Mouse (Mus musculus): ENCODE results near the gene Tstd1. TPM values are rescaled to one million over a fixed set of nuclear protein-coding genes. Genes with fewer than 3 reads are reported as not detected.

The Tstd1 gene
- 3.3 and 4.3 TPM in 2 replicates for polyA plus RNA-seq (2014; fragmentation: Nextera tagmentation; extraction: Ambion mirVana)

- H3K4me2 ChIP-seq (replicated peaks; ENCODE audit: low read depth, low read length): no peak within 1 kb of the TSS
- WGBS: 92% methylated on average over 5 of the region's 5 CpGs
These were observed at the start of gene Tstd1 for GRCm38 (mm10) chr1:171418660-171419059. Tstd1 (plus strand) TSS chr1:171418872.

GRCm38 (mm10) chr1:171369845-171370556, 48.7 kb upstream of the Tstd1 start, which contains the start of gene Nectin4:
Nectin4 (plus strand) TSS chr1:171370099.
- Histone ChIP-seq H3K27ac (ENCODE audit: low read depth, low read length) (no peak within 1 kb of the TSS), H3K4me3 (ENCODE audit: low read depth, low read length) (no peak within 1 kb of the TSS), H3K4me2 (replicated peaks; ENCODE audit: low read depth, low read length) (no peak within 1 kb of the TSS), H3K9me3 (ENCODE audit: control insufficient read depth, low read length) (no peaks in the 10 kb centered on the region), H3K27me3 (ENCODE audit: control insufficient read depth, insufficient read depth, low read length) (no peaks in the 10 kb centered on the region), H3K4me1 (replicated peaks; ENCODE audit: control insufficient read depth, insufficient read depth, low read length) (no peaks in the 10 kb centered on the region), H3K36me3 (ENCODE audit: control insufficient read depth, insufficient read depth, low read length) (no peaks in the 10 kb centered on the region), H3K9ac (ENCODE audit: low read depth, low read length) (no peak within 1 kb of the TSS)
- WGBS: 38% methylated on average over 20 of the region's 20 CpGs
- ATAC-seq (ENCODE audit: low FRiP score) (no peak), DNase-seq (ENCODE audit: low spot score) (no peak)

More at GRCm38 (mm10) chr1:171418660-171419059, at the start of gene Tstd1:
- DNase-seq (ENCODE audit: low spot score): no peak
- Histone ChIP-seq H3K9ac (ENCODE audit: low read depth, low read length) (no peak within 1 kb of the TSS), H3K36me3 (ENCODE audit: control insufficient read depth, insufficient read depth, low read length) (peaks cover 7% of the 10 kb centered on the region; the same call in 1 of the 2 replicates), H3K27ac (ENCODE audit: low read depth, low read length) (no peak within 1 kb of the TSS), H3K4me1 (replicated peaks; ENCODE audit: control insufficient read depth, insufficient read depth, low read length) (no peaks in the 10 kb centered on the region), H3K27me3 (ENCODE audit: control insufficient read depth, insufficient read depth, low read length) (no peaks in the 10 kb centered on the region), H3K4me3 (ENCODE audit: low read depth, low read length) (no peak within 1 kb of the TSS), H3K9me3 (ENCODE audit: control insufficient read depth, low read length) (no peaks in the 10 kb centered on the region)
- ATAC-seq (ENCODE audit: low FRiP score): no peak

GRCm38 (mm10) chr1:171372880-171373279, 45.8 kb upstream of the Tstd1 start:
- H3K9ac ChIP-seq (ENCODE audit: low read depth, low read length): no peak overlapping the region
- no peak overlapping the region for H3K4me3 ChIP-seq (ENCODE audit: low read depth, low read length)
- H3K36me3 ChIP-seq (ENCODE audit: control insufficient read depth, insufficient read depth, low read length): no peaks in the 10 kb centered on the region
- DNase-seq (ENCODE audit: low spot score): no peak
- H3K27ac ChIP-seq (ENCODE audit: low read depth, low read length): no peak overlapping the region
- no peak overlapping the region for H3K4me2 ChIP-seq (replicated peaks; ENCODE audit: low read depth, low read length)
- no peaks in the 10 kb centered on the region for H3K9me3 ChIP-seq (ENCODE audit: control insufficient read depth, low read length)
- no peaks in the 10 kb centered on the region for H3K4me1 ChIP-seq (replicated peaks; ENCODE audit: control insufficient read depth, insufficient read depth, low read length)
- no peaks in the 10 kb centered on the region for H3K27me3 ChIP-seq (ENCODE audit: control insufficient read depth, insufficient read depth, low read length)
- ATAC-seq (ENCODE audit: low FRiP score): no peak
- 69% methylated on average over 3 of the region's 3 CpGs for WGBS

GRCm38 (mm10) chr1:171373946-171374345, 44.7 kb upstream of the Tstd1 start:
- H3K9me3 ChIP-seq (ENCODE audit: control insufficient read depth, low read length): no peaks in the 10 kb centered on the region
- H3K4me3 ChIP-seq (ENCODE audit: low read depth, low read length): no peak overlapping the region
- no peak overlapping the region for H3K4me2 ChIP-seq (replicated peaks; ENCODE audit: low read depth, low read length)
- no peaks in the 10 kb centered on the region for H3K36me3 ChIP-seq (ENCODE audit: control insufficient read depth, insufficient read depth, low read length)
- no peak overlapping the region for H3K9ac ChIP-seq (ENCODE audit: low read depth, low read length)
- DNase-seq (ENCODE audit: low spot score) (no peak), ATAC-seq (ENCODE audit: low FRiP score) (no peak)
- H3K27me3 ChIP-seq (ENCODE audit: control insufficient read depth, insufficient read depth, low read length): no peaks in the 10 kb centered on the region
- no peak overlapping the region for H3K27ac ChIP-seq (ENCODE audit: low read depth, low read length)
- WGBS: 0% methylated on average over 3 of the region's 4 CpGs
- H3K4me1 ChIP-seq (replicated peaks; ENCODE audit: control insufficient read depth, insufficient read depth, low read length): no peaks in the 10 kb centered on the region

GRCm38 (mm10) chr1:171375646-171376097, 43.0 kb upstream of the Tstd1 start:
- Histone ChIP-seq H3K4me3 (ENCODE audit: low read depth, low read length) (no peak overlapping the region), H3K4me2 (replicated peaks; ENCODE audit: low read depth, low read length) (no peak overlapping the region), H3K9me3 (ENCODE audit: control insufficient read depth, low read length) (no peaks in the 10 kb centered on the region), H3K4me1 (replicated peaks; ENCODE audit: control insufficient read depth, insufficient read depth, low read length) (no peaks in the 10 kb centered on the region), H3K27me3 (ENCODE audit: control insufficient read depth, insufficient read depth, low read length) (peaks cover 6% of the 10 kb centered on the region), H3K36me3 (ENCODE audit: control insufficient read depth, insufficient read depth, low read length) (no peaks in the 10 kb centered on the region), H3K9ac (ENCODE audit: low read depth, low read length) (no peak overlapping the region), H3K27ac (ENCODE audit: low read depth, low read length) (no peak overlapping the region)
- no peak for DNase-seq (ENCODE audit: low spot score)
- WGBS: 51% methylated on average over 9 of the region's 9 CpGs
- no peak for ATAC-seq (ENCODE audit: low FRiP score)

- ATAC-seq (ENCODE audit: low FRiP score): no peak
These were observed 40.4 kb upstream of the Tstd1 start for GRCm38 (mm10) chr1:171378298-171378697.

GRCm38 (mm10) chr1:171379935-171380599, 38.6 kb upstream of the Tstd1 start:
- Histone ChIP-seq H3K27me3 (ENCODE audit: control insufficient read depth, insufficient read depth, low read length) (peaks cover 9% of the 10 kb centered on the region), H3K36me3 (ENCODE audit: control insufficient read depth, insufficient read depth, low read length) (no peaks in the 10 kb centered on the region), H3K27ac (ENCODE audit: low read depth, low read length) (no peak overlapping the region), H3K9ac (ENCODE audit: low read depth, low read length) (no peak overlapping the region), H3K4me1 (replicated peaks; ENCODE audit: control insufficient read depth, insufficient read depth, low read length) (no peaks in the 10 kb centered on the region), H3K9me3 (ENCODE audit: control insufficient read depth, low read length) (no peaks in the 10 kb centered on the region), H3K4me2 (replicated peaks; ENCODE audit: low read depth, low read length) (peak overlapping the region; percentile 24), H3K4me3 (ENCODE audit: low read depth, low read length) (peak overlapping the region; percentile 0; the same call in 1 of the 2 replicates)
- 6% methylated on average over 31 of the region's 31 CpGs for WGBS
- DNase-seq (ENCODE audit: low spot score) (peak; percentile 87), ATAC-seq (ENCODE audit: low FRiP score) (peak; percentile 88)

More at GRCm38 (mm10) chr1:171378298-171378697, 40.4 kb upstream of the Tstd1 start:
- Histone ChIP-seq H3K9ac (ENCODE audit: low read depth, low read length) (no peak overlapping the region), H3K27me3 (ENCODE audit: control insufficient read depth, insufficient read depth, low read length) (peaks cover 9% of the 10 kb centered on the region), H3K36me3 (ENCODE audit: control insufficient read depth, insufficient read depth, low read length) (no peaks in the 10 kb centered on the region), H3K4me1 (replicated peaks; ENCODE audit: control insufficient read depth, insufficient read depth, low read length) (no peaks in the 10 kb centered on the region), H3K4me2 (replicated peaks; ENCODE audit: low read depth, low read length) (no peak overlapping the region), H3K9me3 (ENCODE audit: control insufficient read depth, low read length) (no peaks in the 10 kb centered on the region), H3K4me3 (ENCODE audit: low read depth, low read length) (no peak overlapping the region), H3K27ac (ENCODE audit: low read depth, low read length) (no peak overlapping the region)
- WGBS: 93% methylated on average over 6 of the region's 6 CpGs
- no peak for DNase-seq (ENCODE audit: low spot score)

GRCm38 (mm10) chr1:171382096-171382620, 36.5 kb upstream of the Tstd1 start:
- no peak overlapping the region for H3K4me2 ChIP-seq (replicated peaks; ENCODE audit: low read depth, low read length)
- no peak overlapping the region for H3K4me3 ChIP-seq (ENCODE audit: low read depth, low read length)
- H3K9me3 ChIP-seq (ENCODE audit: control insufficient read depth, low read length): no peaks in the 10 kb centered on the region
- peaks cover 9% of the 10 kb centered on the region for H3K27me3 ChIP-seq (ENCODE audit: control insufficient read depth, insufficient read depth, low read length)
- no peaks in the 10 kb centered on the region for H3K4me1 ChIP-seq (replicated peaks; ENCODE audit: control insufficient read depth, insufficient read depth, low read length)
- H3K27ac ChIP-seq (ENCODE audit: low read depth, low read length): no peak overlapping the region
- WGBS: 74% methylated on average over 11 of the region's 11 CpGs
- ATAC-seq (ENCODE audit: low FRiP score) (no peak), DNase-seq (ENCODE audit: low spot score) (no peak)
- H3K36me3 ChIP-seq (ENCODE audit: control insufficient read depth, insufficient read depth, low read length): no peaks in the 10 kb centered on the region
- no peak overlapping the region for H3K9ac ChIP-seq (ENCODE audit: low read depth, low read length)

All from hindbrain, embryonic 11.5 days (tissue).